Mouse (Mus musculus): ENCODE measurements around the gene Cpsf4l. TPM values are rescaled to one million over a fixed set of nuclear protein-coding genes. Genes with fewer than 3 reads are reported as not detected.

Cpsf4l gene
- polyA plus RNA-seq, 1 experiment from 2014 or later, result 0.90 TPM

DNA sequence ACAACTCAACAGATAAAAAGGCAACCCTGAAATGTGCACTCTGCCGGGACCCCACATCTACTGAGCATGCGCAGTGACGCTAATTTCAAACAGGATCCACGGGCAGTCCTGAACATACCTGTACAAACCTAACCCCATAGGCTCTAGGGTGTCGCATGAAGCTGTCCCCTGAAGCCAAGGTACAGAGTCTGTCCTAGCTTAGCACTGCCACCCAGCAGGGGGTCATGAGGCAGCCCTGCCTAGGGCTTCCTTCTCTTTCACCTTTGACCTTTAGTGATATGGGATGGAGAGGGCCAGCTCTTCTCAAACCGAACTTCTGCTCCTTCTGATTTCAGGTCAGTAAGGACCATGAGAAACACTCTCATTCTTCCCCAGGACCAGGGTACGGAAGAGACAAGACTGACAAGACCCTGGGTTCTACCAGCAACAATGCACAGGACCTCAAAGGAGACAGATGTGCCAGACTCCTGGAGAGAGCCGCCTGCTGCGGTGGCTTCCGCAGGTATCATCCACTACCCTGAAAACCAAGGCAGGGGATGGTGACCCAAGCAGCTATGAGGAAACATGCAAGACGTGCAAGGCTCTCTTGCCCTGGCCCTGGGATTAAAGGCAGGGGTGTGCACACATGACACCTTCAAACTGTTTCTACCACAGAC lies 38.0 kb upstream of the Cpsf4l start:
- Histone ChIP-seq H3K27ac (peak overlapping the region; percentile 99), H3K4me3 (peak overlapping the region; percentile 96), H3K36me3 (peaks cover 58% of the 10 kb centered on the region), H3K27me3 (ENCODE audit: low read depth, poor library complexity, severe bottlenecking) (no peaks in the 10 kb centered on the region), H3K4me1 (peaks cover 48% of the 10 kb centered on the region), H3K9me3 (replicated peaks) (0 out of 2 replicates have a peak, but pooled peaks cover 6% of the 10 kb centered on the region)
- WGBS, result 74% methylated on average over 11 of the region's 11 CpGs
- DNase-seq (ENCODE audit: low spot score), result no peak

DNA sequence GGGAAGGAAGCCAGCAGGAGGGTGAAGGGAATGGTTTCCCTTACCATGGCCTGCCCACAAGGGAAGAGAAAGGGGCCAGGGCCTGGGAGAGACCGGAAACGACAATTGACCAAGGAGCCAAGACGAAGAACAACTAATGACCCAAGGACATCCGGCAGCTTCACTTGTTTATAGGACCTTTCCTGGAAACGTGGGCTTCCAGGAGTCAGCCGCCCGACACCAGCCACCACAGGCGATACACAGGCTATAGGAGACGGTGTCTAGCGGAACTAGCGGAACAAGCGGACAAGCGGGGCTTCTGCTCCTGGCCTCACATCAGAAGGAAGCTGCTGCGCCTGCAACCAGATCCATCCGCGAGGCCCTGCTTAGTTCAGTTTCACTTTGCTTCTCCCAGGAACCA lies 37.2 kb upstream of the Cpsf4l start:
- H3K36me3 ChIP-seq, result peaks cover 66% of the 10 kb centered on the region
- 69% methylated on average over 16 of the region's 16 CpGs for WGBS
- DNase-seq (ENCODE audit: low spot score), result peak; percentile 50
- peak overlapping the region; percentile 96; the same call in 1 of the 2 replicates for H3K4me3 ChIP-seq
- H3K9me3 ChIP-seq (replicated peaks), result 0 out of 2 replicates have a peak, but pooled peaks cover 6% of the 10 kb centered on the region
- H3K27ac ChIP-seq, result 0 out of 2 replicates have a peak overlapping the region, but pooled peaks have one; percentile 99
- no peaks in the 10 kb centered on the region for H3K27me3 ChIP-seq (ENCODE audit: low read depth, poor library complexity, severe bottlenecking)
- H3K4me1 ChIP-seq, result peaks cover 43% of the 10 kb centered on the region

DNA sequence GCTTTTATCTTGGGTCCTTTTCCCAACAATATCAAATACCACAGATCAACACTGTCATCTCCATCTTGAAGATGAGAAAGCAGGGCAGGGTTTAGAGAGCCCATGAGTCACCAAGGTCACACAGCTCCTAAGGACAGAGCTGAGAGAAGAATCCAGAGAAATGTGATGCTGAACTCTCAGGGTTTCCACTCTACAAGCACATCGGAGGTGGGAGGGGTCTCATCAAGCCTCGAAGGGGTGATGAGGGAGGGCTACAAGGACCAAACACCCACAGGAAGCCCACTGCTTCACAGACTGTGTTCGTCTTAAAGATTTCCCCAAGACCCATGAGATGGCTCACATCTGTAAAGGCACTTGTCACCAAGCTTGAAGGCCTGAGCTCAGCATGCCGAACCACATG lies 36.1 kb upstream of the Cpsf4l start:
- WGBS, result 82% methylated on average over 4 of the region's 4 CpGs
- H3K27me3 ChIP-seq (ENCODE audit: low read depth, poor library complexity, severe bottlenecking), result no peaks in the 10 kb centered on the region

DNA sequence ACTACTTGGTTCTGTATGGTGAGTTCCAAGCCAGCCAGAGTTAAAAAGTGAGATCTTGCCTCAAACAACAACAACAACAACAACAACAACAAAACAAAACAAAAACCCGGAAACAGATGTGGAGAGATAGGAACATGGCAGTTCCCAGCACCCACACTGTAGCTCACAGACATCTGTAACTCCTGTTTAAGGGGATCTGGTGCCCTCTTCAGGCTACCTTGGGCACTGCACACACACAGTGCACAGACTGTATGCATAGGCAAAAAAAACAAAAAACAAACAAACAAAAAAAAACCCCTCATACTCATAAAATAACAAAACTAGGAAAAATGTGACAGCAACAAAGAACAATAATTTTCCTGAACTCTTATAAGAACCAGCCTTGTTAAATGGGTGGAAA lies 33.2 kb upstream of the Cpsf4l start:
- no peak for DNase-seq (ENCODE audit: low spot score)
- H3K4me3 ChIP-seq, result no peak overlapping the region
- no peaks in the 10 kb centered on the region for H3K27me3 ChIP-seq (ENCODE audit: low read depth, poor library complexity, severe bottlenecking)
- peaks cover 42% of the 10 kb centered on the region for H3K4me1 ChIP-seq
- peaks cover 98% of the 10 kb centered on the region for H3K36me3 ChIP-seq
- 97% methylated on average over 1 of the region's 1 CpGs for WGBS
- H3K27ac ChIP-seq, result no peak overlapping the region
- H3K9me3 ChIP-seq (replicated peaks), result 0 out of 2 replicates have a peak, but pooled peaks cover 6% of the 10 kb centered on the region

More for the DNA sequence above, 36.1 kb upstream of the Cpsf4l start:
- Histone ChIP-seq H3K4me3 (no peak overlapping the region), H3K9me3 (replicated peaks) (0 out of 2 replicates have a peak, but pooled peaks cover 6% of the 10 kb centered on the region), H3K36me3 (peaks cover 77% of the 10 kb centered on the region), H3K4me1 (peaks cover 39% of the 10 kb centered on the region), H3K27ac (no peak overlapping the region)
- no peak for DNase-seq (ENCODE audit: low spot score)

DNA sequence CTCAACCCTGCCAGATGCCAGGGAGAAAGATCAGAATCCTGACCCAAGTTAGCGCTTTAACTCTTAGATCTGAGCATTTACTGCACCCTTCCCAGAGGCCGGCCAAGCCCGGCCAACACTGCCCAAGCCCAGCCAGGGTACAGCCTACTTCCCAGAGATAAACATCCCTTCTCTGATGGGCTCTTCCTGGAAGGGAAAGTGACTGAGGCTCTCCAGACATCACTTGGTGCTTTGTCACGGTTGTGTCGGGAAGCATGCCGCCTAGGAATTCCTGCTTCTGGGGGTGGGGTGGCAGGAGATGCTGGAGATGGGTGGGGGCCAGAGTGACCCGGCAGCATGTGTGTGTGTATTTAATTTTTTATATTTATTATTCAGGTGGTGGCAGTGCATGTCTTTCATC lies 30.3 kb upstream of the Cpsf4l start:
- Histone ChIP-seq H3K27ac (no peak overlapping the region), H3K27me3 (ENCODE audit: low read depth, poor library complexity, severe bottlenecking) (no peaks in the 10 kb centered on the region), H3K4me3 (no peak overlapping the region), H3K9me3 (replicated peaks) (0 out of 2 replicates have a peak, but pooled peaks cover 6% of the 10 kb centered on the region), H3K36me3 (peaks cover 96% of the 10 kb centered on the region), H3K4me1 (peaks cover 46% of the 10 kb centered on the region)
- WGBS, result 71% methylated on average over 7 of the region's 7 CpGs
- no peak for DNase-seq (ENCODE audit: low spot score)

DNA sequence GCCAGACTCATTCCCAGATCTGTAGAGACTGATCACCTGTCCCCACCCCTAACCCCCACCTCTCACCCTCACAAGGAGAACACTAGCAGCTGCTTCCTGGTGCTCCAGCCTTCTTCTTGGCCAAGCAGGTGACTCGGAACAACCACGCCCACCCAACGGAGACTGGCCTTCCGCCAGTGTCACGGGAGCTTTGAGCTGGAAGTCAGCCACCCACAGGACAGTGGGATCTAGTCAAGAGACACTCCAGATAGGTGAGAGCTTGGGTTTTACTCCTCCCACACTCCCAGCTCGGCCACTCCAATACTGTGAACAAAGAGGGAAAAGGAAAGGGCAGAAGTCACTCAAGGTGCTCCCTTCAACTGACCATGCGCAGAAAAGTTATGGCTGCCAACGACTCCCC lies 29.4 kb upstream of the Cpsf4l start:
- Histone ChIP-seq H3K4me3 (no peak overlapping the region), H3K36me3 (peaks cover 96% of the 10 kb centered on the region), H3K9me3 (replicated peaks) (0 out of 2 replicates have a peak, but pooled peaks cover 6% of the 10 kb centered on the region), H3K27ac (no peak overlapping the region), H3K27me3 (ENCODE audit: low read depth, poor library complexity, severe bottlenecking) (no peaks in the 10 kb centered on the region), H3K4me1 (peaks cover 55% of the 10 kb centered on the region)
- no peak for DNase-seq (ENCODE audit: low spot score)
- 91% methylated on average over 8 of the region's 8 CpGs for WGBS

DNA sequence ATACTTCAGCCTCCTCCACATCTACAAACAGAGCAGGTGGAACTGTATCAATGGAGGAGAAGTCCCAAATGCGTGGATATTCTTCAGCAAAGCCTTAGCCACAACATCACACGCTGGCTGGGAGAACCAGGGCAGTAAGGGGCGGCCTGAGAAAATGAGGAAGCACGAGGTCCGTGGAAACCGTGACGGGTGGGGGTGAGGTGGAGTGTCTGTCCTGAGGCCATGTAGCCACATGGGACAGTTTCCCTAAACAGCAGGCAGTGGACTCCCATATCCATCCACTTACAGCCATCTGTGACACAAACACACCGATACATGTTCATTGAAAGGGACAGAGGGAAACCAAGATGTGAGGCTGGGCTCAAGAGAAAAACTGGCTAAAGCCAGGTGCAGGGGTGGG lies 28.1 kb upstream of the Cpsf4l start:
- H3K9me3 ChIP-seq (replicated peaks), result no peaks in the 10 kb centered on the region
- peaks cover 68% of the 10 kb centered on the region for H3K4me1 ChIP-seq
- peaks cover 94% of the 10 kb centered on the region for H3K36me3 ChIP-seq
- WGBS, result 94% methylated on average over 8 of the region's 8 CpGs
- H3K4me3 ChIP-seq, result no peak overlapping the region
- no peaks in the 10 kb centered on the region for H3K27me3 ChIP-seq (ENCODE audit: low read depth, poor library complexity, severe bottlenecking)
- no peak overlapping the region for H3K27ac ChIP-seq
- no peak for DNase-seq (ENCODE audit: low spot score)

DNA sequence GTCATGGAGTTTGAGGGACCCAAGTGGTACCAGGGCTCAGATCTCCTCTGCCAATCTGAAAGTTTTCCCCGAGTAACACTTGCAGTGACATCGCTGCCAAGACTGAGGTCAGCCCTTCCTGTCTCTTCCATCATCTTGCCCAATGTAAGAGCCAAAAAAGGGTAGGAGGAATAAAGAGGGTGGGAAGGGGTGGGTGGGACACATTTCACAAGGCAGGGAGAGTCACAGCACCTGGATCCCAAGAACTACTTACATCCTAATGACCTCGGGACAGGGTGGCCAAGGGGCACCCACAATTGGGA lies 27.7 kb upstream of the Cpsf4l start:
- Histone ChIP-seq H3K9me3 (replicated peaks) (no peaks in the 10 kb centered on the region), H3K27me3 (ENCODE audit: low read depth, poor library complexity, severe bottlenecking) (no peaks in the 10 kb centered on the region), H3K36me3 (peaks cover 94% of the 10 kb centered on the region), H3K4me1 (peaks cover 72% of the 10 kb centered on the region), H3K4me3 (no peak overlapping the region), H3K27ac (no peak overlapping the region)
- 84% methylated on average over 3 of the region's 3 CpGs for WGBS
- DNase-seq (ENCODE audit: low spot score), result no peak

DNA sequence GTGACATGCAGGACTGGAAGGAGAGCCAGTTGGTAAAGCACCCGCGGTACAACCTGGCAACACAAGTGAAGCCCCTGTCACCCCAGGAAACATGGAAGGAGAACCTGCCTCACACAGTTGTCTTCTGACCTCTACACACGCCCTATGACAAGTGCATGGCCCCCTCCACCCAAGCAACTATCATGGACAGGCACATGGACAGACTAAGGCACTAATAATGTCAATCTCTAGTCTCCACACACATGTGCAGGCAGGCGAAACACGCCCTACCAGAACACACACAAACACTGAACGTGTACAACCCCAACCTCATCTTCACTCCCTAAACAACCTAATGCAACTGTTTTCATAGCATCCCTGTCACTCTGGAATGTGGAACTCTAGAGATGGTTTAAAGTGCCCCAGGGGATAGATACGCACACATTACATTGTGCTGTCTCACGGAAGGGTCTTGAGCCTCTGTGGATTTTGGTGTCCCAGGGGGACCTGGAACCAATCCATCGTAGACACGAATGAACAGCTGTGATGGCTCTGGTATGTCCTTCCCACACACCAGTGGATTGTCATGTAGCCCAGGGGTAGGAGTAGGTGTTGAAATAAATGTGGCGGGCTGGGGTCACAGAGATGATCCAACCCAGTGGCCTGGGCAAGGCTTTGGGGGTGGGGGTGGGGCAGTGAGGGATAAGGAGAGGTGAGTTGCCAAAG lies 27.2 kb upstream of the Cpsf4l start:
- Histone ChIP-seq H3K9me3 (replicated peaks) (no peaks in the 10 kb centered on the region), H3K27ac (no peak overlapping the region), H3K4me3 (no peak overlapping the region), H3K27me3 (ENCODE audit: low read depth, poor library complexity, severe bottlenecking) (no peaks in the 10 kb centered on the region), H3K36me3 (peaks cover 94% of the 10 kb centered on the region), H3K4me1 (peaks cover 76% of the 10 kb centered on the region)
- DNase-seq (ENCODE audit: low spot score), result no peak
- 90% methylated on average over 11 of the region's 11 CpGs for WGBS

DNA sequence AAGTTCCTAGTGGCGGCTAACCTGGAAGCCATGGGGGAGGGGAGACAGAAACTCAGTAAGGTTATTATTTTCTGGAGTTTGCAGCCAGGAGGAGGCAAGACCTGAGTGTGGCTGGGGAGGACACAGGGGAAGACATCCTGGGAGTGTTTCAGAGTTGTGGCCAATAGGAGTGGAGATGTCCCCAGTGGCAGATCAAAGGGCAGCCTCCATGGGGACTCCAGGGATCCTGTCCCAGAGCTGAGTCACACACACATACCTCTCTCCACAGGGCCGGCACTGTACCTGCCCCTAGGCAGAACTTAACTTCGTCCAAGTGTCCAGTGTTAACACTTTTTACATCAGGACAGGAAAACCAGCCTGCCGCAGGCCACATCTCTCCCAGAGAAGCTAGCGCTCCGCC lies 25.3 kb upstream of the Cpsf4l start:
- DNase-seq (ENCODE audit: low spot score), result no peak
- Histone ChIP-seq H3K27me3 (ENCODE audit: low read depth, poor library complexity, severe bottlenecking) (no peaks in the 10 kb centered on the region), H3K36me3 (peaks cover 94% of the 10 kb centered on the region), H3K4me1 (peaks cover 90% of the 10 kb centered on the region), H3K4me3 (no peak overlapping the region), H3K27ac (no peak overlapping the region), H3K9me3 (replicated peaks) (no peaks in the 10 kb centered on the region)
- WGBS, result 73% methylated on average over 6 of the region's 6 CpGs

DNA sequence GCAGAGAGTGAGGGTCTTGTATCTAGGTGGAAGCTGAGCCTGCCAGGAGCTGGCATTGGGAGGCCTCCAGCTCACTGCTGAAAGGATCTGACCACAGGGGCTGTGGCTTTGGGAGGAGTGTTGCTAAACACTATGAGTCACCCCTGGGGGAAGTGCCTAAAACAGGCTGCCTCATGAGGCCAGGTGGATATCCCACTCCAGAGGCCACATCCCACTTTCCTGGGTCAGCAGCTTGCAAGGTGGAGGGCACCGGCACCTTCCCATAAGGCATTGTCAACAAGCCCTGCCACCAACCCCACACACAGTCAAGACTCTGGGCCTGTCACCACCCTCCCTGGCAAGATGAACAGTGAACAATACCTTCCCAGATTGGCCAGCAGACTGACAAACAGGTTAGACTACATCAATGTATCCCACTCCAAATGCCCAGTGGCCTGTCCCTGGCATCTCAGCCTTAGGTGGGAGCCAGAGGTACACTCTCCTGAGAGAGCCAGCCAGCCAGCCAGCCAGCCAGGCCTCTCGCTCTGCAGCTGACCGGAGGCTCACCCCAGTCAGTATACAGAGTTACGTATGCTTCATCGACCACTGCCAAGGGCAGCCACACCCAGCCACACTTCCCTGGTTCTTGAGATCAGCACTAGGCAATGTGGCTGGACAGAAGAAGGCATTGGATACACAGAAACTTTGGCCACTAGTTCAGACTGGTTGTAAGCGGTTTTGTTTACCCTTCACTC lies 24.0 kb upstream of the Cpsf4l start:
- no peak overlapping the region for H3K27ac ChIP-seq
- 81% methylated on average over 6 of the region's 6 CpGs for WGBS

DNA sequence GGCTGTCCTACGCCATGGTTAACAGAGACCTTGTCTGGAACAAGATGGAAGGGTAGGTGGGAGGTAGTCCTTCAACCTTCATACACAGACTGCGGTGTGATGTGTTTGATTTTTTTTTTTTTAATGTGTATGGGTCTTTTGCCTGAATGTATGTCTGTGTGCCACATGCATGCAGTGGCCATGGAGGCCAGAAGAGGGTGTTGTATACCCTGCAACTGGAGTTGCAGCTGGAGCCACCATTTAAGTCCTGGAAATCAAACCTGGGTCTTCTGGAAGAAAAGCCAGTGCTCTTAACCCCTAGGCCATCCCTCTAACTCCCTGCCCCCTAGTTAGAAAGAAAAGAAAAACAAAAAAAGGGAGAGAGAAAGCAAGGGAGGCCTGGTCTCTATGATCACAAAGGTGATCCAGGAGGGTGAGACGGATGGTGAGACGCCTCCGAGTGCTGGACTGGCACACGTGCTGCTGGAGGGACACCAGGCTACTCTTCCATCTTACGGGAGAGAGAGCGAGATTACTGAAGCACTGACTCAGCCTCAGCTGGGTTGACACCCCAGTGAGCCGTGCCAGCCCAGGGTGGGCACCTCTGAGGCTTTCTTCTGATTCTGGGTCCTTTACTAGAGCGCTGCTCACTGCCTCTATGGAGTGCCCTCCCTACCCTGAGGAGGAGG lies 22.3 kb upstream of the Cpsf4l start:
- H3K9me3 ChIP-seq (replicated peaks), result no peaks in the 10 kb centered on the region
- H3K4me3 ChIP-seq, result no peak overlapping the region
- DNase-seq (ENCODE audit: low spot score), result no peak
- peaks cover 94% of the 10 kb centered on the region for H3K36me3 ChIP-seq
- H3K4me1 ChIP-seq, result peaks cover 91% of the 10 kb centered on the region
- no peaks in the 10 kb centered on the region for H3K27me3 ChIP-seq (ENCODE audit: low read depth, poor library complexity, severe bottlenecking)
- no peak overlapping the region for H3K27ac ChIP-seq
- 94% methylated on average over 10 of the region's 10 CpGs for WGBS

More for the DNA sequence above, 24.0 kb upstream of the Cpsf4l start:
- no peak for DNase-seq (ENCODE audit: low spot score)
- peaks cover 94% of the 10 kb centered on the region for H3K36me3 ChIP-seq
- peaks cover 90% of the 10 kb centered on the region for H3K4me1 ChIP-seq
- no peak overlapping the region for H3K4me3 ChIP-seq
- H3K9me3 ChIP-seq (replicated peaks), result no peaks in the 10 kb centered on the region
- H3K27me3 ChIP-seq (ENCODE audit: low read depth, poor library complexity, severe bottlenecking), result no peaks in the 10 kb centered on the region

All from limb, embryonic 10.5 days (tissue).